Mouse (Mus musculus) intestine, embryonic 16.5 days (tissue): ENCODE results near the gene Gm37240. TPM values are rescaled to one million over a fixed set of nuclear protein-coding genes. Genes with fewer than 3 reads are reported as not detected.

Source experiments
- ATAC-seq: fragments of 200-750 bp; cut with Nextera tagmentation; 2 replicates; pipeline ENCODE4 v1.8.0; 2017; ENCODE audit warnings: moderate TSS enrichment, moderate library complexity
- H3K27ac ChIP-seq: fragments of 300-500 bp; sonication (generic); 2 replicates; pipeline ENCODE4 v1.5.1; 2014; ENCODE audit warnings: mild to moderate bottlenecking, low read length
- H3K27me3 ChIP-seq: fragments of 300-500 bp; sonication (generic); replicated peaks from 2 replicates; pipeline ENCODE4 v1.6.1; 2014; ENCODE audit warnings: low read length, control low read depth, mixed read lengths; ENCODE audit not compliant: control insufficient read depth, insufficient read depth
- H3K36me3 ChIP-seq: fragments of 300-500 bp; sonication (generic); 2 replicates; pipeline ENCODE4 v1.6.1; 2014; ENCODE audit warnings: low read length, control low read depth; ENCODE audit not compliant: control insufficient read depth, insufficient read depth
- H3K4me1 ChIP-seq: fragments of 300-500 bp; sonication (generic); 2 replicates; pipeline ENCODE4 v1.6.1; 2014; ENCODE audit warnings: low read length, control low read depth, mixed read lengths; ENCODE audit not compliant: control insufficient read depth, insufficient read depth
- H3K4me2 ChIP-seq: fragments of 300-500 bp; sonication (generic); 2 replicates; pipeline ENCODE4 v1.6.1; 2014; ENCODE audit warnings: low read depth, low read length, control low read depth
- H3K4me3 ChIP-seq: fragments of 300-500 bp; sonication (generic); 2 replicates; pipeline ENCODE4 v1.5.1; 2014; ENCODE audit warnings: mild to moderate bottlenecking, low read length
- H3K9ac ChIP-seq: fragments of 300-500 bp; sonication (generic); 2 replicates; pipeline ENCODE4 v1.6.1; 2014; ENCODE audit warnings: low read depth, low read length
- H3K9me3 ChIP-seq: fragments of 300-500 bp; sonication (generic); 2 replicates; pipeline ENCODE4 v1.6.1; 2016; ENCODE audit warnings: low read length, control low read depth; ENCODE audit not compliant: control insufficient read depth
- WGBS: fragments of 180-500 bp; shearing (Covaris S2); extraction: QIAGEN DNeasy Blood & Tissue Kit; methylation state at CpG from one replicate; pipeline ENCODE4 v1.1.7; 2014; 5-methylcytosine and 5-hydroxymethylcytosine counted together
- polyA plus RNA-seq: library from polyadenylated mRNA; unstranded; fragments of >200 nt; fragmentation: Nextera tagmentation; extraction: Ambion mirVana; gene quantifications from 2 replicates; pipeline ENCODE4 v1.2.1, GENCODE M21; 2015

The Gm37240 gene
- polyA plus RNA-seq, 1 experiment from 2014 or later: 6.8 TPM

DNA sequence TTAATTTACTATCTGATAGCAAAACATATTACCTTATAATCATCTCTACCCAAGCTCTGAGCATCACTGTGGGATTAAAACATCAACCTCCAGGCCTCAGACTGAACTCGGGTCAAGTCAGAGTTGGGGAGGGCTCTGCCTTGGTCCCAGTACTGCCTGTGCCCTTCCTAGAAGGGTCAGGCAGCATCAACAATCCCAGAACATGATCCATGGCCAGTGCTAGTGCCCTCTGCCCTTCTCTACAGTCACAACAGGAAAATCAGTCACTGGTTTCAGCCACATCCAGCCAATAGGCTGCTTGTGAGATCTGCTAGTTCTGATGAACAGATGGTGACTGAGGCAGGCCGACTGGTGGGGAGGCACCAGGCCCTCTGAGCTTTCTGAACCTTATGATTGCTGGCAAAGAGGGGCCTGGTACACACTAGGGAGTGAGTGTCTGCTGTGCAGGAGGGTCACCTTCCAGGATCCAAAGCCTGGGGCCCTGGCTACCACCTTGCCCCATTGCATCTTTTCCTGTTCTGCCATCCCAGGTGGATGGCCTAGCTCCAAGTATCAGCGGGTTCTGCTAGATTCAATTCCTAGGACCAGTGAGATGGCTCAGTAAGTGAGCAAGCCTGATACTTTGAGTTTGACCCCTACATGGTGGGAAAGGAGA lies 401.7 kb downstream of the Gm37240 start:
- ATAC-seq: no peak
- no peaks in the 10 kb centered on the region for H3K36me3 ChIP-seq
- no peaks in the 10 kb centered on the region for H3K9me3 ChIP-seq
- H3K4me1 ChIP-seq: no peaks in the 10 kb centered on the region
- H3K9ac ChIP-seq: no peak overlapping the region
- no peak overlapping the region for H3K27ac ChIP-seq
- H3K27me3 ChIP-seq: no peaks in the 10 kb centered on the region
- H3K4me3 ChIP-seq: no peak overlapping the region
- no peak overlapping the region for H3K4me2 ChIP-seq
- WGBS: 58% methylated on average over 3 of the region's 3 CpGs

DNA sequence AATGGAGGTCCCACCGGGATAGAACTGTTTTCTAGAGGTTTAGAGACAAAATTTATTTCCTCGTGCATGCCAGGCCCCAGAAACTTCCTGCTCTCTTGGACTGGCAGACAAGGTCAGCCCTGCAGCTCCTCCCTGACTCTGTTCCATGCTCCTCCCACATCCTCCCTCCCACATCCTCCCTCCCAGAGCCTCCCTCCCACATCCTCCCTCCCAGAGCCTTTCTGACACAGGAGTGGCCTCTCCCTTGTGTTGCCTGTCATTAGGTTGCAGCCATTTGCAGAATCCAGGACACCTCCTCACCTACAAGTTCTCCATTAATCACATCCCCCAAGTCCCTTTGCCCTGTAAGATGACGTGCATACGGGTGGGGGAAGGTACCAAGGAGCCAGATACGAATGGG lies 404.7 kb downstream of the Gm37240 start:
- H3K9me3 ChIP-seq: no peaks in the 10 kb centered on the region
- no peak overlapping the region for H3K27ac ChIP-seq
- ATAC-seq: peak; percentile 52; the same call in 1 of the 2 replicates
- WGBS: 24% methylated on average over 5 of the region's 5 CpGs
- H3K4me3 ChIP-seq: no peak overlapping the region
- no peaks in the 10 kb centered on the region for H3K36me3 ChIP-seq
- H3K4me1 ChIP-seq: no peaks in the 10 kb centered on the region
- H3K27me3 ChIP-seq: no peaks in the 10 kb centered on the region
- H3K9ac ChIP-seq: no peak overlapping the region
- no peak overlapping the region for H3K4me2 ChIP-seq

DNA sequence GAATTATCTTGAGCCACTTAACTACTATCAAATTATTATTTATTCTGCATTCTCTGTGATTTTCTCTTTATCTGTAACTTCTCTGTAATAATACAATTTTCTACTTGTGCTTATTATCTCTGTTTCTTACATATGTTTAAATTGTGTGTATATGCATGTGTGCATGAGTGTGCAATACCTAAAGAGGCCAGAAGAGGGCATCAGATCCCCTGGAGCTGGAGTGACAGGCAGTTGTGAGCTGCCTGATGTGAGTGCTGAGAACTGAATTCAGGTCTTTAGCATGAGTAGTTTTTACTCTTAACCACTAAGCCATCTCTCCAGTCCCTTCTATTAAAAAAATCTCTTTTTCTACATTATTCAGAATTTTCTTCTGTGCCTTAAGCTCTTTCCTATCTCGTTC lies 406.7 kb downstream of the Gm37240 start:
- Histone ChIP-seq H3K9ac (no peak overlapping the region), H3K4me2 (no peak overlapping the region), H3K27me3 (no peaks in the 10 kb centered on the region), H3K36me3 (no peaks in the 10 kb centered on the region), H3K4me3 (no peak overlapping the region), H3K9me3 (no peaks in the 10 kb centered on the region), H3K27ac (no peak overlapping the region), H3K4me1 (no peaks in the 10 kb centered on the region)
- WGBS: 81% methylated on average over 1 of the region's 1 CpGs
- no peak for ATAC-seq

DNA sequence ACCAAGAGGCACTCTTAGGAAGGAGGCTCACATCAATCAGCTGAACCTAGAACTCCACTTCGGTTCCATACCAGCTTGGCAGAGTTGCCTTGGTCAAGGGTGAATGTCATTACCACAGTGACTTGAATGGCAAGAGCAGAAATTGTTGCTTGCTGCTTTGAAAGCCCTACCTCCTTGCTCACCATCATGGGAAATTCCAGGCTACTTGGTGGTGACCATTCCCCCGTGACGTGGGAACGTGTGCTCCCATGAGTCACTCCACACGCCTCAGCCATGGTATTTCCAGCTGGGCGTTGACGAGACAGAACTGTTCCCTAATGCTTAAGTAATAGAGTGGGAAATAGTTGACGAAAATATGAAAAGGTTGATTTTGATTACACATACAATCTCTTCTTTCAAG lies 408.6 kb downstream of the Gm37240 start:
- no peak for ATAC-seq
- Histone ChIP-seq H3K27me3 (no peaks in the 10 kb centered on the region), H3K4me1 (no peaks in the 10 kb centered on the region), H3K4me2 (no peak overlapping the region), H3K36me3 (no peaks in the 10 kb centered on the region), H3K27ac (no peak overlapping the region), H3K4me3 (no peak overlapping the region), H3K9me3 (no peaks in the 10 kb centered on the region), H3K9ac (no peak overlapping the region)
- WGBS: 91% methylated on average over 8 of the region's 8 CpGs

DNA sequence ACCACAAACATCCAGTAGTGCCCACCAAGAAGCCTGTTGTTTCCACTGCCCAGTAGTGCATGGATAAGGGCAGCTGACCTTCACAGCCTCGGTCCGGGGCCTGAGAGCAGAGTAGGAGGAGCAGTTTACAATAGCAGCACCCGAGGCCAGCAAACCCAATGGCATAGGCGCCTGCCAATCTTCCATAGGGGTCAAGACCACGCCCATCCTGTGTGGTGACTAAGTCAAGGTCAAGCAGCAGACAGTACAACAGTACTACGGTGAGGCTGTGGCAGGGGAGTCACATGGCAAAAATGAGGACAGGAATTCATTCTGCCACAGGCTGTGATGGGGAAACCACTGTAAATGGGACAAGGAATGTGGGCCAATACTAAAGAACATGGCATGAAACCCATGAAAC lies 417.6 kb downstream of the Gm37240 start:
- Histone ChIP-seq H3K27me3 (no peaks in the 10 kb centered on the region), H3K4me1 (no peaks in the 10 kb centered on the region), H3K27ac (no peak overlapping the region), H3K9me3 (no peaks in the 10 kb centered on the region), H3K4me3 (no peak overlapping the region), H3K4me2 (no peak overlapping the region), H3K36me3 (no peaks in the 10 kb centered on the region), H3K9ac (no peak overlapping the region)
- 73% methylated on average over 6 of the region's 6 CpGs for WGBS
- no peak for ATAC-seq

DNA sequence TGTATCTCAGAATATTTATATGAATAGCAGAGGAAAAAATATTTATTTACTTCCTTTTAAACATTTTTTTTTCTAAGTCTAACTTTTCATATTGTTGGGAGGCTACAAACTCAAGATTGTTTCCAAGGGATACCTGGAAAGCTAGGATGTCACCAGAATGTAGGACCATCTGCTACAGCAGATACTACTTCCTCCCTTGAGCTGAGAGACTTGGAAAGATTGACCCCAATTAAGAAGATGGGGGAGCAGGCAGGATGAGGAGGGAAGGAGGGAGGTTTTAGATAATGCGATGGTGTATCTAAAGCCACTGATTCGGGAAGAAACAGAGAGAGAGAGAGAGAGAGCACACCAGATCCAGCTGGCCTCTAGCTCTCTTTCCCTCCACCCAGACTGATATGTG lies 418.3 kb downstream of the Gm37240 start:
- 80% methylated on average over 2 of the region's 2 CpGs for WGBS
- no peak for ATAC-seq
- H3K27me3 ChIP-seq: no peaks in the 10 kb centered on the region
- no peaks in the 10 kb centered on the region for H3K4me1 ChIP-seq
- H3K4me3 ChIP-seq: no peak overlapping the region
- no peak overlapping the region for H3K9ac ChIP-seq
- H3K36me3 ChIP-seq: no peaks in the 10 kb centered on the region
- no peak overlapping the region for H3K4me2 ChIP-seq
- no peaks in the 10 kb centered on the region for H3K9me3 ChIP-seq
- H3K27ac ChIP-seq: no peak overlapping the region

DNA sequence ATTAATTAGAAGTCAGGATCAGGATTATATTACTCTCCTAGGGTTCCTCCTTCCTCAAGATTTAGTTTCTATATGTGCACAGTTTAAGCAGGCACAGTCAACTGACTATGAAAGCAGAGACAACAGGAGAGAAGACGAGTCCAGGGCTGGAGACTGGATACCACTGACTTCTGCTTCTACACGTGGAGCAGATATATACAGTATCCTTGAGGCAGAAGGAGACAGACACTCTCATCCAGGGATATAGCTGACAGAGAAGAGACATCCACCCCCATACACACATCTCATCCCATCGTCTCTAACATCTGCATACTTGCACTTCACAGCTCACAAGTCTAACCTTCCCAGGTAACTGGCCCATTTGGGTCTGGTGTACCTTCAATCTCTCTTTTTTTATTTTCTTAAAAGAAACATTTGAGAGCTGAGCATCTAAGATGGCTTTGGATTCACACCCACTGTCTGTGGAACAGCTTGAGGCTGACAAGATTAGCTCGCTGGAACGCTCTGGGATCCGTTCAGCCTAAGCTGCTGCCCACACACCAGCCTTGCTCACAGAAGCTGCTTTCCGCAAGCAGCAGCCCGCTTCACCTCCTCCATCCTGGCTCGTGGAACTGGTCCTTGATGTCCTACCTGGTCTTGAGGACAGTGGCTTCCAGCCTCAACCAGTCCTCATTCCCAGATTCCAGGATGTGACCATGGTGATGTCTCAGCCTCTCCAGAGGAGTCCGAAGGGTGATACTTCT lies 421.9 kb downstream of the Gm37240 start:
- Histone ChIP-seq H3K36me3 (no peaks in the 10 kb centered on the region), H3K4me2 (no peak overlapping the region), H3K27ac (no peak overlapping the region), H3K4me1 (no peaks in the 10 kb centered on the region), H3K9me3 (no peaks in the 10 kb centered on the region), H3K27me3 (no peaks in the 10 kb centered on the region), H3K9ac (no peak overlapping the region), H3K4me3 (no peak overlapping the region)
- WGBS: 78% methylated on average over 10 of the region's 10 CpGs
- ATAC-seq: no peak

DNA sequence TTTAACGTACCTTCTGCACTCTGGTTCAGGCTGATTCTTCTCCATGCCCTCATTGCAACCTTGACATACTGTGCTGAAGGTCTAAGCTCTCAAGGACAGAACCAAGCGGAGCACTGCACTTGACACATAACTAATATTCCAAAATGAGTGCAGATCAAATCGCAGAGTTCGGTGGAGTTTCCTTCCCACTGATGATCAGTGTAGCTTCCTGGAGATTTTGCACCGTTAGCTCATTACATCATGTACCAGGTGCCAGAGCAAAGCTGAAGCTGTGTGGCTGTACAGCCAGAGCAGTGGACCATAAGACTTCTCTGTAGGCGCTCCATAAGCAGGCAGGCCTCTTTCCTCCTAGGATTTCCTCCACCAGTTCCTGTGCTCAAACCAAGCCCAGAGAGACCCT lies 427.3 kb downstream of the Gm37240 start:
- no peak for ATAC-seq
- Histone ChIP-seq H3K27me3 (no peaks in the 10 kb centered on the region), H3K4me2 (no peak overlapping the region), H3K9ac (no peak overlapping the region), H3K36me3 (no peaks in the 10 kb centered on the region), H3K4me1 (no peaks in the 10 kb centered on the region), H3K4me3 (no peak overlapping the region), H3K27ac (no peak overlapping the region), H3K9me3 (no peaks in the 10 kb centered on the region)
- 90% methylated on average over 6 of the region's 6 CpGs for WGBS

DNA sequence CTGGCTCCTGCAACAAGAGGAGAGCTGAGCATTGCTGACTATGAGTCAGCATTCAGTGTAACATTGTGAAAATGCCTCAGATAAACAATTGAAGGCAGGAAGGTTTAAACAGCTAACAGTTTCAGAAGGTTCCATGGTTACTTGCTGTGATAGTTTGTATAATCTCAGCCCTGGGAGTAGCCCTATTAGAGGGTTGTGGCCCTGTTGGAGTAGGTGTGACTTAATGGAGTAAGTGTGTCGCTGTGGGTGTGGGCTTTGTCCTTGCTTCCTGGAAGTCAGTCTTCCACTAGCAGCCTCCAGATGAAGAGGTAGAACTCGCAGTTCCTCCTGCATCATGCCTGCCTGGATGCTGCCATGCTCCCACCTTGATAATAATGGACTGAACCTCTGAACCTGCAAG lies 430.3 kb downstream of the Gm37240 start:
- H3K9ac ChIP-seq: no peak overlapping the region
- no peak overlapping the region for H3K4me3 ChIP-seq
- no peaks in the 10 kb centered on the region for H3K4me1 ChIP-seq
- H3K36me3 ChIP-seq: no peaks in the 10 kb centered on the region
- no peak for ATAC-seq
- no peaks in the 10 kb centered on the region for H3K27me3 ChIP-seq
- 80% methylated on average over 2 of the region's 2 CpGs for WGBS
- no peak overlapping the region for H3K4me2 ChIP-seq
- no peaks in the 10 kb centered on the region for H3K9me3 ChIP-seq
- no peak overlapping the region for H3K27ac ChIP-seq
